Mouse (Mus musculus) liver, embryonic 12.5 days (tissue): Measurements from ENCODE around the gene Bnc1. TPM values are rescaled to one million over a fixed set of nuclear protein-coding genes. Genes with fewer than 3 reads are reported as not detected.
A peak's percentile ranks its signal among the peaks of the same experiment; 100 is the strongest.

Source experiments
- ATAC-seq: fragments of 200-750 bp; cut with Nextera tagmentation; 2 replicates; pipeline ENCODE4 v1.8.0; 2017; ENCODE audit warnings: moderate number of reproducible peaks, mild to moderate bottlenecking, moderate library complexity
- H3K27ac ChIP-seq: fragments of 300-500 bp; sonication (generic); 2 replicates; pipeline ENCODE4 v1.5.1; 2016; ENCODE audit warnings: mild to moderate bottlenecking
- H3K27me3 ChIP-seq: fragments of 300-500 bp; sonication (generic); replicated peaks from 2 replicates; pipeline ENCODE4 v1.6.1; 2016; ENCODE audit warnings: mild to moderate bottlenecking, moderate library complexity
- H3K36me3 ChIP-seq: fragments of 300-500 bp; sonication (generic); 2 replicates; pipeline ENCODE4 v1.6.1; 2016; ENCODE audit warnings: mild to moderate bottlenecking, moderate library complexity
- H3K4me1 ChIP-seq: fragments of 300-500 bp; sonication (generic); 2 replicates; pipeline ENCODE4 v1.6.1; 2016
- H3K4me2 ChIP-seq: fragments of 300-500 bp; sonication (generic); 2 replicates; pipeline ENCODE4 v1.6.1; 2016; ENCODE audit warnings: mild to moderate bottlenecking, moderate library complexity
- H3K4me3 ChIP-seq: fragments of 300-500 bp; sonication (generic); 2 replicates; pipeline ENCODE4 v1.5.1; 2016; ENCODE audit warnings: mild to moderate bottlenecking, moderate library complexity
- H3K9ac ChIP-seq: fragments of 300-500 bp; sonication (generic); 2 replicates; pipeline ENCODE4 v1.6.1; 2016; ENCODE audit warnings: mild to moderate bottlenecking, moderate library complexity
- H3K9me3 ChIP-seq: fragments of 300-500 bp; sonication (generic); replicated peaks from 2 replicates; pipeline ENCODE4 v1.6.1; 2016; ENCODE audit warnings: mild to moderate bottlenecking, moderate library complexity
- WGBS: fragments of 180-500 bp; shearing (Covaris S2); methylation state at CpG from one replicate; pipeline ENCODE4 v1.1.7; 2016; ENCODE audit not compliant: insufficient replicate concordance; 5-methylcytosine and 5-hydroxymethylcytosine counted together
- polyA plus RNA-seq: library from polyadenylated mRNA; unstranded; fragments of >200 nt; fragmentation: Nextera tagmentation; extraction: Ambion mirVana; gene quantifications from 2 replicates; pipeline ENCODE4 v1.2.1, GENCODE M21; 2016

Bnc1 gene
- polyA plus RNA-seq, 1 experiment from 2014 or later = 1.8 TPM

GRCm38 (mm10) chr7:81968975-81969374 is 23.1 kb downstream of the Bnc1 start:
- no peak for ATAC-seq
- H3K27ac ChIP-seq = no peak overlapping the region

DNA sequence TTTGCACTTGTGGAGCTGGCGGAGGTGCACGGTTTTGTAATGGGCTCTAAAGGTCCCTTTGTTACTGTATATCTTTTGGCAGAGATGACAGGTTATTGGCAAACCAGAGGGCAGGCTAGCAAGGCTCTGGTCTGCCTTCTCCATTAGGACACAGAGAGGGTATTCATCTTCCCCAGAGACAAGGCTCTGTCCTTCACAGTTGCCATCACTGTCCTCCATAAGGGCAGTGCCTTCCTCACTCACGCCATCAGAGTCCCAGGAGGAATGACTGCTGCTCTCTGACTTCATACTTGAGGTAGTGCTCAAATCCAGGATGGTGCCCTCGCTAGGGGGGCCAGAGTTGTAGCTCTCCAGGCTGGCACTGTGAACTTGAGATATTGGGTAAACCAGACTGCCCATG is 23.6 kb downstream of the Bnc1 start:
- Histone ChIP-seq H3K36me3 (no peaks in the 10 kb centered on the region), H3K27me3 (peaks cover under 1% of the 10 kb centered on the region; the same call in 1 of the 2 replicates), H3K9me3 (no peaks in the 10 kb centered on the region), H3K4me1 (no peaks in the 10 kb centered on the region), H3K4me3 (no peak overlapping the region), H3K4me2 (no peak overlapping the region), H3K9ac (no peak overlapping the region), H3K27ac (no peak overlapping the region)
- WGBS = 61% methylated on average over 4 of the region's 4 CpGs
- no peak for ATAC-seq

More at GRCm38 (mm10) chr7:81968975-81969374, 23.1 kb downstream of the Bnc1 start:
- Histone ChIP-seq H3K4me1 (no peaks in the 10 kb centered on the region), H3K9ac (no peak overlapping the region), H3K36me3 (no peaks in the 10 kb centered on the region), H3K4me3 (no peak overlapping the region), H3K27me3 (peaks cover 6% of the 10 kb centered on the region; the same call in 1 of the 2 replicates), H3K4me2 (no peak overlapping the region), H3K9me3 (no peaks in the 10 kb centered on the region)
- WGBS = 12% methylated on average over 6 of the region's 6 CpGs

DNA sequence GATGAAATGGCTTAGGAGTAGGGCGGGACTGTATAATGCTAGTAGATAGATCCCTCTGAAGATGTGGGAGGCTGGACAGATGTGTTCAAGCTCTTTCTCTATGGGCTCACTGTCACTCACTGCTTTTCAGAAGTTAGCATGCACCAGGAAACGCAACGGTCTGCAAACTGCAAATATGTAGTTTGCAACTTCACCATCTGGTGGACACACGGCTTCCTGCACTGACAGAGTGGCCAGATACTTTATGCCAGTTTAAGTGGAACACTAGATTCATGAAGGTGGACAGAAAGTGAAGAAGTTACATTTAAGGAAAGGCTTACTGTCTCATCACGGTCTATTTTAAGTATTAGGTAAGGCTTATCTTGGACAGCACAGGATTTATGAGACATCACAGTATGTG is 25.9 kb downstream of the Bnc1 start:
- Histone ChIP-seq H3K9me3 (no peaks in the 10 kb centered on the region), H3K4me2 (no peak overlapping the region), H3K27ac (no peak overlapping the region), H3K36me3 (no peaks in the 10 kb centered on the region), H3K4me1 (no peaks in the 10 kb centered on the region), H3K4me3 (no peak overlapping the region), H3K9ac (no peak overlapping the region), H3K27me3 (no peaks in the 10 kb centered on the region; the same call in 1 of the 2 replicates)
- no peak for ATAC-seq
- 68% methylated on average over 5 of the region's 5 CpGs for WGBS

DNA sequence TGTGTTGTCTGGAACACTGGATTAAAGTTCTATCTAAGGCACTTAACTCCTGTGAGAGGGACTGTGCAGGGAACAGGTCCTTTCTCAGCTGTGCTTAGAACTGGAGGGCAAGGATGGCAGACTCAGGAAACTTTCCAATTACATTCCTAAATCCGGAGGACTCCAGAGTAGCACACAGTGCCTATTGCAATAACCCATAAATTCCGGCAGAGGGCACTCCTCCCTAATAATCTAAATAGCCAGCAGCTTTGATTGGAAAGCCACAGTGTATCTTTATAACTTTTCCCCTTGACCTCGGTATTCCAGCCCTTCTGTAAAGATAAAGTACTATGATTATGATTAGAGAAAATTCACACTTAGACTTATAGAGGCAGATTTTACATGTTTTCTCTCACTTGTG is 32.4 kb downstream of the Bnc1 start:
- WGBS = 1% methylated on average over 3 of the region's 3 CpGs
- Histone ChIP-seq H3K9ac (no peak overlapping the region), H3K4me3 (no peak overlapping the region), H3K9me3 (no peaks in the 10 kb centered on the region), H3K36me3 (no peaks in the 10 kb centered on the region), H3K4me2 (no peak overlapping the region), H3K27me3 (peaks cover 5% of the 10 kb centered on the region; the same call in 1 of the 2 replicates), H3K4me1 (no peaks in the 10 kb centered on the region), H3K27ac (no peak overlapping the region)
- ATAC-seq = no peak

GRCm38 (mm10) chr7:81954208-81954846 is 37.8 kb downstream of the Bnc1 start:
- Histone ChIP-seq H3K4me1 (no peaks in the 10 kb centered on the region), H3K4me2 (no peak overlapping the region), H3K4me3 (no peak overlapping the region), H3K36me3 (no peaks in the 10 kb centered on the region), H3K27me3 (peaks cover 5% of the 10 kb centered on the region; the same call in 1 of the 2 replicates), H3K27ac (no peak overlapping the region), H3K9me3 (no peaks in the 10 kb centered on the region), H3K9ac (no peak overlapping the region)
- ATAC-seq = no peak

DNA sequence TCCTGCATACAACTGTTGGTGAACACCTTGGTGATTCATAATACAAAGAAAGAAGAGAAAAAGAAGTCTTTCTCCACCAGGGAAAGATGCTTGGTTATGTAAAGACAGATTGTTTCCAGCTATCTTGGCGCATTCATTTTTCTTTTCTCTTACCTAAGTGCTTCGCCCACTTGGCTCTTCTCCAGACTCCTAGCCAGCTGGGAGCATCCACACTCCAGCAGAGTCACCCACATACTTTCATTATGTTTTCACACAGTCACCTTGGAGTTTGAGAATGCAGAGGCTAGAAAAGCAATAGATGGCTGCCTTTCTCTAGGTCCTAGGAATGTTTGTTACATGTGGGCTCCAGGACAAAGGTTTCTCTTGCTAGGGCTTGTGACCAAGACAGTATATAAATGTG is 41.6 kb downstream of the Bnc1 start:
- no peaks in the 10 kb centered on the region for H3K36me3 ChIP-seq
- no peak overlapping the region for H3K27ac ChIP-seq
- H3K9me3 ChIP-seq = no peaks in the 10 kb centered on the region
- ATAC-seq = no peak
- H3K9ac ChIP-seq = no peak overlapping the region
- H3K27me3 ChIP-seq = no peaks in the 10 kb centered on the region; the same call in 1 of the 2 replicates
- WGBS = 63% methylated on average over 2 of the region's 2 CpGs
- no peak overlapping the region for H3K4me2 ChIP-seq
- H3K4me3 ChIP-seq = no peak overlapping the region
- H3K4me1 ChIP-seq = no peaks in the 10 kb centered on the region

DNA sequence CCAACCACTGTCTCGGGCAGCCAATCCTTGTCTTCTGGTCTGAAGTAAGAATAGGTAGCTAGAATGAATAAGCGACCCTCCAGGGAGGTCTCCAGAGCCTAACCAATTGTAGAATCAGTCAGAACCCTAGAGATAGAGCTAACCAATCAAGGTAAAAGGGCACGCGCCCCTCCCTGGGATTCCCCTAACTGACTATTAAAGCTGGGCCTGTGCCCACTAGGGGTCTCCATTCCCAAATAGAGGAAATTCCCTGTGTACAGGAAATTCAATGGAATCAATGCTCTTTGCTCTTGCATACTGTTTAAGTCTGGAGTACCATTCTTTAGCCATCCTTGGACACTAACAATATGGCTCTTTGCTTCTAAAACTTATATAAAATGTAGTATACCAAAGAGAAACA is 46.7 kb downstream of the Bnc1 start:
- no peak overlapping the region for H3K27ac ChIP-seq
- WGBS = 23% methylated on average over 4 of the region's 4 CpGs
- no peaks in the 10 kb centered on the region for H3K4me1 ChIP-seq
- no peak overlapping the region for H3K9ac ChIP-seq
- H3K4me3 ChIP-seq = no peak overlapping the region
- H3K9me3 ChIP-seq = no peaks in the 10 kb centered on the region
- no peaks in the 10 kb centered on the region for H3K36me3 ChIP-seq
- no peaks in the 10 kb centered on the region for H3K27me3 ChIP-seq
- no peak for ATAC-seq
- no peak overlapping the region for H3K4me2 ChIP-seq

DNA sequence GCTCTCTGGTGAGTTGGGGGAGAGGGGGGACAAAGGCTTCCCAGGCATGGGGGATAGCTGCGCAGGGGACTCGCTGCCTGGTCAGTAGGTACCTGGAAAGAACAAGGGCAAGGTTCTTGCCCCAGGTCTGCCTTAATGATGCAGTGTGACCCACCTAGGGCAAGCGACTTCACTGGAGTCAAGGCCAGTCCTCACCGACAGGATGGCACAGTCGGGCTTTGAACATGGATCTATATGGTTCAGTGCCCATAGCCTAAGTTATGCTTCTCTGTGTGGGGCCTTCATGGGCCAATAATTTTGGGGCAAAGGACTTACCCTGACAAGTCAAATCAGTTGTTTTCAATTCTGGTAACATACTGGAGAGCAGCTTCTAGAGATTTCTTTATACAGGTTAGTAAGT is 57.3 kb downstream of the Bnc1 start:
- whole genome bisulfite sequencing = 16% methylated on average over 5 of the region's 5 CpGs
- Histone ChIP-seq H3K9ac (no peak overlapping the region), H3K9me3 (no peaks in the 10 kb centered on the region), H3K36me3 (no peaks in the 10 kb centered on the region), H3K4me3 (peak overlapping the region; percentile 57), H3K27me3 (peaks cover 68% of the 10 kb centered on the region), H3K27ac (no peak overlapping the region), H3K4me2 (peak overlapping the region; percentile 68), H3K4me1 (0 out of 2 replicates have a peak, but pooled peaks cover 3% of the 10 kb centered on the region)
- no peak for ATAC-seq

DNA sequence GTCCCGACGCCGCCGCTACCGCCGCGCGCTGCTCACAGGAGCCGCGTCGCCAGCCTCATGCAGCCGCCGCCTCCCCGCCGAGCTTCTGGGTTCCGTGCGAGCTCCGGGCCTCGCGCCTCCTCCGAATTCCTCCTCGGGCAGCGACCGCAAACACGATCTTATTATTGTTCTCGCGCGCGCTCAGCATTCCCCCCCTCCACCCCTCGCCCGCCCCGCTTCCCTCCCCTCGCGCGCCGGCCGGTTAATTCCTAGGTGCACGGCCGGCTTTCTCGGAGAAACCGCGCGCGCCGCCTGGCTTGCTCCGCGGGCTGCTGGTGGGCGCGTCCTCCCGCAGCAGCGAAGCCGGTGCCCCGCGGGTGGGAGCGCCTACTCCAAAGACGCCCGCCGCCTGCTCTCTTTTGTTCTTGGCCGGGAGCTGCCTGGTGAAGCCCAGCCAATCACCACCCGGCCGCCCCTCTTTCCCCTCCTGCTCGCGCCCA is 57.8 kb downstream of the Bnc1 start, which contains the start of gene Hdgfl3:
TSS of gene Hdgfl3 (minus strand) at position 207 of the 479 bp plus-strand sequence.
- H3K36me3 ChIP-seq = no peaks in the 10 kb centered on the region
- H3K27ac ChIP-seq = no peak within 1 kb of the TSS
- no peaks in the 10 kb centered on the region for H3K9me3 ChIP-seq
- H3K4me1 ChIP-seq = 0 out of 2 replicates have a peak, but pooled peaks cover 3% of the 10 kb centered on the region
- under 1% methylated on average over 61 of the region's 63 CpGs for WGBS
- H3K4me3 ChIP-seq = peak within 1 kb of the TSS; percentile 57
- peak within 1 kb of the TSS; percentile 55 for H3K9ac ChIP-seq
- no peak for ATAC-seq
- H3K27me3 ChIP-seq = peaks cover 68% of the 10 kb centered on the region
- peak within 1 kb of the TSS; percentile 68 for H3K4me2 ChIP-seq

- ATAC-seq = no peak
- no peaks in the 10 kb centered on the region for H3K36me3 ChIP-seq
- H3K27me3 ChIP-seq = peaks cover 64% of the 10 kb centered on the region
- peak overlapping the region; percentile 55 for H3K9ac ChIP-seq
- no peaks in the 10 kb centered on the region for H3K9me3 ChIP-seq
- WGBS = 2% methylated on average over 76 of the region's 103 CpGs
- peak overlapping the region; percentile 68 for H3K4me2 ChIP-seq
- H3K4me3 ChIP-seq = peak overlapping the region; percentile 57
- 0 out of 2 replicates have a peak, but pooled peaks cover 3% of the 10 kb centered on the region for H3K4me1 ChIP-seq
- H3K27ac ChIP-seq = no peak overlapping the region
These were observed 58.4 kb downstream of the Bnc1 start for GRCm38 (mm10) chr7:81933601-81934266.

DNA sequence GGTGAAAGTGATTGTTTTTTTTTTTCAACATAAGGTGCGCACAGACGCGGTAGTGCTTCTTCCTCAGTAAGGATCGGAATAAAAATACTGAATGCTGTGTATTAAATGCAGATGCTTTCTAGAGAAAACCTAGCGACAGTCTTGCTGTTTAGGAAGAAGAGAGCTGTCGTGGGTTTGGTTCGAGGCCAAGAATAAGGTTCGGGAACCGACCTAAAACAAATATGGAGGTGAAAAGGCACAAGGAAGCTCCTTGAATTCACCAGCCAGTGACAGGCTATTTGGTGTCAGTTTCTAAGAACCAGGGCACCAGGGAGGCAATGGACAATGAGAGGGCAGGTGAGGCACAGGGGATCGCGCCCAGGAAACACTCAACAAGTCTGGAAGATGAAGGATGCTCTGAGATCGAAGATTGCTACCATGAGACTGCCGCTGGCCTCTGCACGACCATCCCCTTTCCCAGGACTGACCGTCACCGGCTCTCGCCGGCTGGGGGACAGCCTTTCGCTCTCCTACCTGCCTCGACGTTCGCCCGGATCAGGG is 59.0 kb downstream of the Bnc1 start:
- peak overlapping the region; percentile 57 for H3K4me3 ChIP-seq
- WGBS = 13% methylated on average over 23 of the region's 23 CpGs
- 0 out of 2 replicates have a peak, but pooled peaks cover 3% of the 10 kb centered on the region for H3K4me1 ChIP-seq
- ATAC-seq = no peak
- no peak overlapping the region for H3K27ac ChIP-seq
- peaks cover 66% of the 10 kb centered on the region for H3K27me3 ChIP-seq
- H3K9me3 ChIP-seq = no peaks in the 10 kb centered on the region
- peak overlapping the region; percentile 68 for H3K4me2 ChIP-seq
- H3K9ac ChIP-seq = peak overlapping the region; percentile 55; the same call in 1 of the 2 replicates
- no peaks in the 10 kb centered on the region for H3K36me3 ChIP-seq

- WGBS = 42% methylated on average over 5 of the region's 5 CpGs
These were observed 59.5 kb downstream of the Bnc1 start for GRCm38 (mm10) chr7:81932521-81933045.

More at GRCm38 (mm10) chr7:81932521-81933045, 59.5 kb downstream of the Bnc1 start:
- H3K36me3 ChIP-seq = no peaks in the 10 kb centered on the region
- peak overlapping the region; percentile 57; the same call in 1 of the 2 replicates for H3K4me3 ChIP-seq
- H3K4me1 ChIP-seq = 0 out of 2 replicates have a peak, but pooled peaks cover 3% of the 10 kb centered on the region
- no peak for ATAC-seq
- no peak overlapping the region for H3K9ac ChIP-seq
- H3K27me3 ChIP-seq = peaks cover 62% of the 10 kb centered on the region
- H3K27ac ChIP-seq = no peak overlapping the region
- H3K4me2 ChIP-seq = peak overlapping the region; percentile 68
- no peaks in the 10 kb centered on the region for H3K9me3 ChIP-seq
